Comparison of ENCODE assay signal across 10 mouse cellular contexts in genomic region chr19:11608172-11608571, GRCm38 (mm10). TPM values are rescaled to one million over a fixed set of nuclear protein-coding genes. Genes with fewer than 3 reads are reported as not detected.
DNase-seq lines count a peak whose midpoint lies in the region; TF ChIP-seq lines count a peak whose summit lies in the region.
"Had no signal": no experiment of that assay in that cellular context is flagged by ENCODE, and none has a peak within 500 bp of the region (broad histone marks: within the 10 kb centered on the region; RNA-seq: fewer than 3 reads in every experiment).

No protein-coding gene starts in this region.

- peak; percentile 64 for TF ChIP-seq CTCF in heart, adult 2 months (IDR thresholded peaks at IDR 0.05)
- peak; percentile 13; the same call in 1 of the 2 replicates for TF ChIP-seq CTCF in testis, adult 2 months (IDR thresholded peaks at IDR 0.05; ENCODE audit: control insufficient read depth, insufficient read depth, insufficient replicate concordance, low read depth, low read length)

- no peaks in the 10 kb centered on the region for H3K4me1 ChIP-seq in heart, adult 2 months (ENCODE audit: control insufficient read depth, insufficient read depth, low read length)
- no peaks in the 10 kb centered on the region for H3K4me1 ChIP-seq in testis, adult 2 months (ENCODE audit: control insufficient read depth, insufficient read depth, low read length)

- TF ChIP-seq POLR2A in heart, adult 2 months (IDR thresholded peaks at IDR 0.05; ENCODE audit: insufficient read depth, low read depth, low read length) = no peak
- no peak for TF ChIP-seq POLR2A in testis, adult 2 months (IDR thresholded peaks at IDR 0.05; ENCODE audit: control insufficient read depth, low read depth, low read length)

- H3K79me2 ChIP-seq in heart, adult 2 months (replicated peaks; ENCODE audit: control insufficient read depth, insufficient read depth, low read length) = no peaks in the 10 kb centered on the region

- H3K9ac ChIP-seq in heart, adult 2 months (ENCODE audit: low read depth, low read length) = no peak overlapping the region

- no peaks in the 10 kb centered on the region for H3K36me3 ChIP-seq in heart, adult 2 months (ENCODE audit: control insufficient read depth, insufficient read depth, low read length)
- no peaks in the 10 kb centered on the region for H3K36me3 ChIP-seq in testis, adult 2 months (ENCODE audit: control insufficient read depth, insufficient read depth, low read length)

- H3K4me3 ChIP-seq in heart, adult 2 months = no peak overlapping the region
- no peak overlapping the region for H3K4me3 ChIP-seq in testis, adult 2 months (ENCODE audit: control insufficient read depth, low read depth, low read length)

- intact Hi-C loops in heart, adult 2 months (cut with DNase I) = no loop called here

- 6% methylated on average over 1 of the region's 1 CpGs for WGBS in heart, adult 2 months

- no peaks in the 10 kb centered on the region for H3K27me3 ChIP-seq in heart, adult 2 months (ENCODE audit: control insufficient read depth, insufficient read depth, low read length)
- H3K27me3 ChIP-seq in testis, adult 2 months (ENCODE audit: control insufficient read depth, insufficient read depth, low read length) = no peaks in the 10 kb centered on the region

- TF ChIP-seq EP300 in heart, adult 2 months (IDR thresholded peaks at IDR 0.05; ENCODE audit: insufficient read depth, low read depth, low read length) = no peak

- DNase-seq in heart, adult 2 months = peak in 1 of 2 experiments; percentile 38
- no peak for DNase-seq in heart, adult 9 months (ENCODE audit: low spot score in 2 of 2)
- no peak for DNase-seq in testis, postnatal 14 days (ENCODE audit: low spot score)
- peak; percentile 47 for DNase-seq in c-Kit-positive CD71-positive TER-119-negative erythroid progenitor cells, embryonic 14.5 days (ENCODE audit: low read depth)
- DNase-seq in kidney, adult 9 months = peak; percentile 13
- DNase-seq in lung, postnatal 36 days = peak; percentile 64
- peak; percentile 72 for DNase-seq in testis, postnatal 10 days (ENCODE audit: low spot score)

- no peak overlapping the region for H3K27ac ChIP-seq in heart, adult 2 months
- no peak overlapping the region for H3K27ac ChIP-seq in testis, adult 2 months (ENCODE audit: control insufficient read depth, insufficient read depth, low read depth, low read length)

RNA-seq across cellular contexts. Expression of gene Ms4a6d, which starts 3.5 kb away (rescaled TPM):
- total RNA-seq in heart, adult 2 months (2021) = 1 to 10 TPM; 3.6 to 3.9 TPM
- polyA plus RNA-seq in heart, adult 2 months (2012; rRNA removed) = 1.8 and 2.7 TPM in 2 replicates
- polyA plus RNA-seq in testis, adult 2 months (2012; rRNA removed) = 0.32 and 0.79 TPM in 2 replicates

RNA-seq across cellular contexts. Expression of gene Ms4a2, which starts 15.3 kb away (rescaled TPM):
- under 1 TPM in 1 of 2 experiments, not detected in 1; 0.16 TPM for total RNA-seq in heart, adult 2 months (2021)
- 0.12 and 0.18 TPM in 2 replicates for polyA plus RNA-seq in heart, adult 2 months (2012; rRNA removed)
- polyA plus RNA-seq in testis, adult 2 months (2012; rRNA removed) = not detected in 2 replicates
- total RNA-seq: layer of hippocampus, adult 8-10 months had no signal
- polyA plus RNA-seq: small intestine, adult 2 months had no signal

RNA-seq across cellular contexts. Expression of gene Ms4a3, which starts 32.5 kb away (rescaled TPM):
- total RNA-seq in heart, adult 2 months (2021) = not detected
- not detected in 2 replicates for polyA plus RNA-seq in heart, adult 2 months (2012; rRNA removed)
- not detected in 2 replicates for polyA plus RNA-seq in testis, adult 2 months (2012; rRNA removed)
- polyA plus RNA-seq: small intestine, adult 2 months had no signal

RNA-seq across cellular contexts. Expression of gene Oosp2, which starts 52.2 kb away (rescaled TPM):
- total RNA-seq in heart, adult 2 months (2021) = not detected
- not detected in 2 replicates for polyA plus RNA-seq in heart, adult 2 months (2012; rRNA removed)
- polyA plus RNA-seq in testis, adult 2 months (2012; rRNA removed) = not detected in 2 replicates
- total RNA-seq: layer of hippocampus, adult 8-10 months had no signal
- polyA plus RNA-seq: small intestine, adult 2 months had no signal

Comparison
In these comparisons a context has a peak if more than half of its experiments do, and no peak if none do; other contexts are left out.
1. DNase-seq: peak in c-Kit-positive CD71-positive TER-119-negative erythroid progenitor cells, embryonic 14.5 days (single experiment), kidney, adult 9 months (single experiment), lung, postnatal 36 days (single experiment) and testis, postnatal 10 days (single experiment); none in heart, adult 9 months (0 of 2) and testis, postnatal 14 days (single experiment).